Mouse (Mus musculus) gastrocnemius, postnatal 25 days (tissue): ENCODE results near the gene Atp5j. TPM values are rescaled to one million over a fixed set of nuclear protein-coding genes. Genes with fewer than 3 reads are reported as not detected.

Experiments used
- DNase-seq: peaks from one replicate; pipeline ENCODE4 v3.0.0; 2022
- long read RNA-seq, 2 experiments: library from polyadenylated mRNA; stranded (forward); transcript quantifications; one replicate each; pipeline ENCODE4 v2.0.0; 2021
- total RNA-seq, 2 experiments: library from RNA; stranded (reverse); gene quantifications; 1 replicate in 1 of 2; 2 replicates in 1 of 2; pipeline ENCODE4 v1.2.3; 2021

Gene Atp5j
- 1,000 to 10,000 TPM; 1,096 to 1,119 TPM for total RNA-seq
- long read RNA-seq, experiment 1, transcript Atp5j-207 (2 exons, 514 nt) = minor isoform, 24 of 3,198 reads
- long read RNA-seq, experiment 1, transcript Atp5j-208 (3 exons, 526 nt) = minor isoform, 37 of 3,198 reads
- long read RNA-seq, experiment 1, transcript Atp5j-201 (5 exons, 809 nt) = major isoform, 172 of 3,198 reads
- long read RNA-seq, experiment 1, transcript Atp5j-203 (4 exons, 680 nt) = minor isoform, 12 of 3,198 reads
- long read RNA-seq, experiment 1, partial matches to known transcripts = 2,642 of 3,198 reads
- long read RNA-seq, experiment 1, other reads (novel, unspliced or antisense) = 303 of 3,198 reads
- long read RNA-seq, experiment 2, transcript Atp5j-202 (6 exons, 742 nt) = minor isoform, 7 of 2,211 reads
- long read RNA-seq, experiment 2, transcript Atp5j-201 (5 exons, 809 nt) = major isoform, 123 of 2,211 reads
- long read RNA-seq, experiment 2, transcript Atp5j-208 (3 exons, 526 nt) = minor isoform, 26 of 2,211 reads
- long read RNA-seq, experiment 2, transcript Atp5j-207 (2 exons, 514 nt) = minor isoform, 17 of 2,211 reads
- long read RNA-seq, experiment 2, partial matches to known transcripts = 1,820 of 2,211 reads
- long read RNA-seq, experiment 2, other reads (novel, unspliced or antisense) = 211 of 2,211 reads

GRCm38 (mm10) chr16:84835441-84835822 lies at the start of gene Atp5j:
Gene Atp5j (minus strand): TSS chr16:84835625.
- peak; percentile 88 for DNase-seq

GRCm38 (mm10) chr16:84884572-84884971 lies 49.1 kb upstream of the Atp5j start:
- no peak for DNase-seq

- no peak for DNase-seq
These were observed 46.4 kb upstream of the Atp5j start for GRCm38 (mm10) chr16:84881754-84882321.

- DNase-seq = no peak
These were observed 45.7 kb upstream of the Atp5j start for GRCm38 (mm10) chr16:84881168-84881567.

GRCm38 (mm10) chr16:84879146-84879545 lies 43.7 kb upstream of the Atp5j start:
- DNase-seq = peak; percentile 15

- no peak for DNase-seq
These were observed 40.7 kb upstream of the Atp5j start for GRCm38 (mm10) chr16:84876082-84876481.

GRCm38 (mm10) chr16:84875718-84876035 lies 40.3 kb upstream of the Atp5j start:
- no peak for DNase-seq

GRCm38 (mm10) chr16:84875012-84875717 lies 39.7 kb upstream of the Atp5j start:
- DNase-seq = no peak

- no peak for DNase-seq
These were observed 38.4 kb upstream of the Atp5j start for GRCm38 (mm10) chr16:84873805-84874204.

- no peak for DNase-seq
These were observed 29.2 kb upstream of the Atp5j start for GRCm38 (mm10) chr16:84864656-84865055.

GRCm38 (mm10) chr16:84853492-84853891 lies 18.1 kb upstream of the Atp5j start:
- DNase-seq = no peak

- DNase-seq = no peak
These were observed 3.2 kb upstream of the Atp5j start for GRCm38 (mm10) chr16:84838576-84838975.

GRCm38 (mm10) chr16:84835823-84836743 lies 658 bp upstream of the Atp5j start:
- DNase-seq = peak; percentile 47

- peak; percentile 93 for DNase-seq
These were observed 532 bp downstream of the Atp5j start, which contains the start of gene Gabpa for GRCm38 (mm10) chr16:84834745-84835440. Gene Gabpa (plus strand): TSS chr16:84834925.

- no peak for DNase-seq
These were observed 1.1 kb downstream of the Atp5j start for GRCm38 (mm10) chr16:84834344-84834743.

- peak; percentile 34 for DNase-seq
These were observed 2.7 kb downstream of the Atp5j start for GRCm38 (mm10) chr16:84832736-84833135.

GRCm38 (mm10) chr16:84831696-84832095 lies 3.7 kb downstream of the Atp5j start:
- no peak for DNase-seq

- peak; percentile 52 for DNase-seq
These were observed 10.4 kb downstream of the Atp5j start for GRCm38 (mm10) chr16:84825009-84825408.

GRCm38 (mm10) chr16:84817423-84817822 lies 18.0 kb downstream of the Atp5j start:
- no peak for DNase-seq

GRCm38 (mm10) chr16:84814511-84814910 lies 20.9 kb downstream of the Atp5j start:
- DNase-seq = no peak

GRCm38 (mm10) chr16:84813852-84814251 lies 21.6 kb downstream of the Atp5j start:
- DNase-seq = no peak
